Mouse (Mus musculus) cerebellum, adult (tissue): ENCODE measurements around the gene Myo9b.

Experiments used
- ATAC-seq: cut with Nextera tagmentation; 2 replicates; pipeline ENCODE4 v1.9.2; 2017; ENCODE audit warnings: mild to moderate bottlenecking, moderate library complexity, mixed read lengths; ENCODE audit not compliant: insufficient number of reproducible peaks, low FRiP score, low TSS enrichment

Myo9b gene

GRCm38 (mm10) chr8:71405401-71406098 is 133.0 kb downstream of the Myo9b start, which contains the start of gene Ankle1:
Gene Ankle1, plus strand, starts transcription at chr8:71406010.
- peak; percentile 64 for ATAC-seq

DNA sequence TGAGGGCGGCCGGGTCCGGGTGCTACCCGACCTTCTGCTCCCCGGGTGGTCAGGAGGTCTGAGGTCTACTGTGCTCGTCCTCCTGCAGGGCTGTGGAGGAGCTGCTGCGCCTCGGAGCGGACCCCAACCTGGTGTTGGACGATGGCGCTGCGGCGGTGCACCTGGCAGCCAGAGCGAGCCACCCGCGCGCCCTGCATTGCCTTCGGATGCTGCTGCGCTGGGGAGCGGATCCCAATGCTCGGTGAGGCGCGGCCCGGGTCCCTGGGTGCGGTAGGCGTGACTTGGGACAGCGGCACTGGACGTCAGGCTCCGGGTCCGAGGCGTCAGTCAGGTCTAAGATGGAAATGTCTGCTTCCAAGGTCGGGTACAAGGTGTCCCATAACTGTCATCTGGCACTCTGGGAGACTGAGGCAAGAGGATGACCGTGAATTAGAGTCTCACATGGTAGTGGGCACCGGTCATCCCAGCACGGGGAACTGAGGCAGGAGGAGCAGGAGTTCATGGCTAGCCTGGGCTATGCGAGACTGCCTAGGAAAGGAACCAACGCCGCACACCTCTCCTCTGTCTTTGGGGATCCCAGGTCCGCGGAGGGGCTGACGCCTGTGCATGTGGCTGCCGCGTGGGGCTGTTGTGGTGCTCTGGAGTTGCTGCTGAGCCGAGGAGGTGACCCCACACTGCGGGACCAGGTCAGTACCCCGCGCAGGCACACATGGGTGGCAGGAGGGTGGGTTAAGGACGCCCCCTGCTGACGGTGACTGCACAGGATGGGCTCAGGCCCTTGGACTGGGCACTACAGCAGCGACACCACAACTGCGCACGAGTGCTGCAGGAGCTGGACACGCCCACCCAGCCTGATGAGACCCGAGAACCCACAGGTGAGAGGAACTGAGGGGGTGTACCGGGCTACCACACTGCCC is 133.8 kb downstream of the Myo9b start:
- no peak; the same call in 1 of the 2 replicates for ATAC-seq

GRCm38 (mm10) chr8:71407441-71407840 is 134.9 kb downstream of the Myo9b start:
- ATAC-seq = no peak

- ATAC-seq = no peak
These were observed 135.7 kb downstream of the Myo9b start for GRCm38 (mm10) chr8:71408231-71408630.
